Mouse (Mus musculus) liver, embryonic 15.5 days (tissue): ENCODE data around the gene Zfp788. TPM values are rescaled to one million over a fixed set of nuclear protein-coding genes. Genes with fewer than 3 reads are reported as not detected.
"Not testable (repeated sequence)": the region's sequence is repeated elsewhere in the genome, so short reads cannot be mapped to it uniquely, and the experiment has no call there.

ENCODE experiments used
- ATAC-seq: fragments of 200-750 bp; cut with Nextera tagmentation; 2 replicates; pipeline ENCODE4 v1.8.0; 2017; ENCODE audit warnings: moderate number of reproducible peaks, mild to moderate bottlenecking, moderate library complexity; ENCODE audit not compliant: insufficient read depth
- H3K27ac ChIP-seq: fragments of 300-500 bp; sonication (generic); replicated peaks from 2 replicates; pipeline ENCODE4 v1.5.1; 2015; ENCODE audit warnings: mild to moderate bottlenecking, inconsistent platforms
- H3K27me3 ChIP-seq: fragments of 300-500 bp; sonication (generic); 2 replicates; pipeline ENCODE4 v1.6.1; 2015; ENCODE audit warnings: mild to moderate bottlenecking, inconsistent platforms
- H3K36me3 ChIP-seq: fragments of 300-500 bp; sonication (generic); replicated peaks from 2 replicates; pipeline ENCODE4 v1.6.1; 2015; ENCODE audit warnings: moderate library complexity, mild to moderate bottlenecking, inconsistent platforms
- H3K4me1 ChIP-seq: fragments of 300-500 bp; sonication (generic); replicated peaks from 2 replicates; pipeline ENCODE4 v1.6.1; 2015; ENCODE audit warnings: inconsistent platforms
- H3K4me2 ChIP-seq: fragments of 300-500 bp; sonication (generic); 2 replicates; pipeline ENCODE4 v1.6.1; 2015; ENCODE audit warnings: moderate library complexity, mild to moderate bottlenecking, inconsistent platforms
- H3K4me3 ChIP-seq: fragments of 300-500 bp; sonication (generic); replicated peaks from 2 replicates; pipeline ENCODE4 v1.5.1; 2015; ENCODE audit warnings: mild to moderate bottlenecking, inconsistent platforms
- H3K9ac ChIP-seq: fragments of 300-500 bp; sonication (generic); 2 replicates; pipeline ENCODE4 v1.6.1; 2015; ENCODE audit warnings: moderate library complexity, mild to moderate bottlenecking, inconsistent platforms
- H3K9me3 ChIP-seq: fragments of 300-500 bp; sonication (generic); replicated peaks from 2 replicates; pipeline ENCODE4 v1.6.1; 2016; ENCODE audit warnings: inconsistent platforms
- WGBS: fragments of 180-500 bp; shearing (Covaris S2); methylation state at CpG from one replicate; pipeline ENCODE4 v1.1.7; 2015; ENCODE audit warnings: mixed read lengths; ENCODE audit not compliant: insufficient replicate concordance; 5-methylcytosine and 5-hydroxymethylcytosine counted together
- polyA plus RNA-seq: library from polyadenylated mRNA; unstranded; fragments of >200 nt; fragmentation: Nextera tagmentation; extraction: Ambion mirVana; gene quantifications from 2 replicates; pipeline ENCODE4 v1.2.1, GENCODE M21; 2015

The Zfp788 gene
- 1.6 and 2.0 TPM in 2 replicates for polyA plus RNA-seq

GRCm38 (mm10) chr7:41632409-41633220 is at the start of gene Zfp788:
Gene Zfp788 (plus strand): TSS chr7:41633203.
- no peaks in the 10 kb centered on the region for H3K9me3 ChIP-seq
- peak within 1 kb of the TSS; percentile 86 for H3K27ac ChIP-seq
- H3K27me3 ChIP-seq, result no peaks in the 10 kb centered on the region
- peak within 1 kb of the TSS; percentile 47 for H3K9ac ChIP-seq
- 1% methylated on average over 27 of the region's 27 CpGs for WGBS
- H3K4me2 ChIP-seq, result peak within 1 kb of the TSS; percentile 90
- ATAC-seq, result peak; percentile 94
- H3K4me3 ChIP-seq, result peak within 1 kb of the TSS; percentile 72
- peaks cover 14% of the 10 kb centered on the region for H3K4me1 ChIP-seq
- peaks cover 10% of the 10 kb centered on the region; the same call in 1 of the 2 replicates for H3K36me3 ChIP-seq

- H3K4me1 ChIP-seq, H3K4me3 ChIP-seq, H3K9ac ChIP-seq, H3K36me3 ChIP-seq, H3K4me2 ChIP-seq, H3K9me3 ChIP-seq, ATAC-seq, H3K27me3 ChIP-seq, H3K27ac ChIP-seq: not testable (repeated sequence)
Measured at GRCm38 (mm10) chr7:41587831-41588230, 45.2 kb upstream of the Zfp788 start.

GRCm38 (mm10) chr7:41598615-41599014 is 34.4 kb upstream of the Zfp788 start:
- Histone ChIP-seq H3K36me3 (no peaks in the 10 kb centered on the region), H3K4me3 (peak overlapping the region; percentile 70), H3K4me2 (peak overlapping the region; percentile 68), H3K4me1 (peaks cover 9% of the 10 kb centered on the region), H3K27ac (no peak overlapping the region), H3K27me3 (no peaks in the 10 kb centered on the region), H3K9ac (peak overlapping the region; percentile 62), H3K9me3 (no peaks in the 10 kb centered on the region)
- WGBS, result 40% methylated on average over 5 of the region's 5 CpGs
- no peak for ATAC-seq

- peak within 1 kb of the TSS; percentile 70 for H3K4me3 ChIP-seq
- peak; percentile 96 for ATAC-seq
- H3K4me1 ChIP-seq, result peaks cover 9% of the 10 kb centered on the region
- no peaks in the 10 kb centered on the region for H3K36me3 ChIP-seq
- peak within 1 kb of the TSS; percentile 68 for H3K4me2 ChIP-seq
- peak within 1 kb of the TSS; percentile 62 for H3K9ac ChIP-seq
- H3K27me3 ChIP-seq, result no peaks in the 10 kb centered on the region
- no peaks in the 10 kb centered on the region for H3K9me3 ChIP-seq
- WGBS, result under 1% methylated on average over 41 of the region's 41 CpGs
- H3K27ac ChIP-seq, result peak within 1 kb of the TSS; percentile 71
Measured at GRCm38 (mm10) chr7:41599034-41599813, 33.8 kb upstream of the Zfp788 start, which contains the start of gene 2610021A01Rik. Gene 2610021A01Rik (plus strand): TSS chr7:41599230.

- Histone ChIP-seq H3K36me3 (0 out of 2 replicates have a peak, but pooled peaks cover 3% of the 10 kb centered on the region), H3K4me2 (peak overlapping the region; percentile 68), H3K4me3 (peak overlapping the region; percentile 70), H3K4me1 (peaks cover 9% of the 10 kb centered on the region), H3K9ac (peak overlapping the region; percentile 62), H3K9me3 (no peaks in the 10 kb centered on the region), H3K27me3 (no peaks in the 10 kb centered on the region), H3K27ac (peak overlapping the region; percentile 71; the same call in 1 of the 2 replicates)
- ATAC-seq, result no peak
- WGBS, result 16% methylated on average over 3 of the region's 3 CpGs
Measured at GRCm38 (mm10) chr7:41599932-41600548, 33.0 kb upstream of the Zfp788 start.

- 45% methylated on average over 3 of the region's 3 CpGs for WGBS
- ATAC-seq, result peak; percentile 65
Measured at GRCm38 (mm10) chr7:41611654-41612053, 21.3 kb upstream of the Zfp788 start.

GRCm38 (mm10) chr7:41616241-41616640 is 16.8 kb upstream of the Zfp788 start:
- not testable (repeated sequence) for ATAC-seq, H3K27me3 ChIP-seq, H3K4me2 ChIP-seq, H3K9me3 ChIP-seq, H3K27ac ChIP-seq, H3K9ac ChIP-seq, H3K4me3 ChIP-seq, H3K4me1 ChIP-seq
- 76% methylated on average over 1 of the region's 1 CpGs for WGBS
- peaks cover 27% of the 10 kb centered on the region for H3K36me3 ChIP-seq

More at GRCm38 (mm10) chr7:41611654-41612053, 21.3 kb upstream of the Zfp788 start:
- H3K4me3 ChIP-seq, result no peak overlapping the region
- H3K27me3 ChIP-seq, result no peaks in the 10 kb centered on the region
- no peak overlapping the region for H3K4me2 ChIP-seq
- H3K36me3 ChIP-seq, result peaks cover 24% of the 10 kb centered on the region
- no peak overlapping the region for H3K9ac ChIP-seq
- H3K4me1 ChIP-seq, result peaks cover 8% of the 10 kb centered on the region; the same call in 1 of the 2 replicates
- no peaks in the 10 kb centered on the region for H3K9me3 ChIP-seq
- no peak overlapping the region for H3K27ac ChIP-seq

- Histone ChIP-seq H3K27me3 (no peaks in the 10 kb centered on the region), H3K36me3 (peaks cover 9% of the 10 kb centered on the region; the same call in 1 of the 2 replicates), H3K9ac (peak overlapping the region; percentile 47), H3K9me3 (no peaks in the 10 kb centered on the region), H3K4me2 (peak overlapping the region; percentile 90), H3K4me1 (peaks cover 14% of the 10 kb centered on the region), H3K27ac (peak overlapping the region; percentile 86), H3K4me3 (peak overlapping the region; percentile 72)
- peak; percentile 97 for ATAC-seq
- under 1% methylated on average over 26 of the region's 26 CpGs for WGBS
Measured at GRCm38 (mm10) chr7:41633221-41633984, 400 bp downstream of the Zfp788 start.

GRCm38 (mm10) chr7:41674326-41674725 is 41.3 kb downstream of the Zfp788 start:
- ATAC-seq, H3K27ac ChIP-seq: not testable (repeated sequence)
- WGBS, result 33% methylated on average over 1 of the region's 1 CpGs

More at GRCm38 (mm10) chr7:41674326-41674725, 41.3 kb downstream of the Zfp788 start:
- not testable (repeated sequence) for H3K27me3 ChIP-seq, H3K9me3 ChIP-seq, H3K4me3 ChIP-seq, H3K4me1 ChIP-seq, H3K4me2 ChIP-seq, H3K36me3 ChIP-seq, H3K9ac ChIP-seq
